Comparison of ENCODE assay signal across 8 mouse cellular contexts in the genomic region with DNA sequence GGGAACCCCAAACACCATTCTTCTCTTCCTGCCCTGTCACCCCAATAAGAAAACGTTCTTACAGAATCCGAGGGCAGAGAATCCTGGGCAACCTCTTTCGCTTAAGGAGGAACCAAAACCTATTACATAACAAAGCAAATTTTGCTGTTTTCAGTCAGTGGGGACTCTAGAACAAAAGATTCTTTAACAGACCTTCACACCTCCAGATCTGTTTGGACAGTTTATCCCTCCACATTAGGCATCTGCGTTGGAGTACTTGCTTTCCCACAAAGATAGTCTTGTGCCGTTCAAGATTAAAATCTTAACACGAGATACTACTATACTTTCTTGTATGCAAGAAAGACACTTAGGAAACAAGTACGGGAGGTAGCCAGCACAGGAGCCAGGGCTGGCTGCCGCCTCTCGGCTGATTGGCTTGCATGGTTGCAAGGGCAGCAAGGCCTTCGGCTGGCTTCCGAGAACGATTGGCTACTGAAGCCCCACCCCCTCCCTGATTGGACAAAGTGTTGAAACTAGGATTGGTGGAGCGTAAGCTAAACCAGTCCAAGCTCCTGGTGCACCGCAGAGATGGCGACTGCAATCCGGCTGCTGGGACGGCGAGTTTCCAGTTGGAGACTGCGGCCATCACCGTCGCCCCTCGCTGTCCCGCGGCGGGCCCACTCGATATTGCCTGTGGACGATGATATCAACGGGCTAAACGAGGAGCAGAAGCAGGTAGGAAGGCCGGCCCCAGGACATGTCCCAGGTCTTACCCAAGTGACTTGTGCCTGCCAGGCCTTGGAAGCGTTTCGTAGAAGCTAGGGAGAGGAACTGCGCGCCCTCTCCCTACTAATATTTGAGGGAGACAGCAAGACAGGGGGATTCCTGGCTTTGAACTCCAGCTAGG. TPM values are rescaled to one million over a fixed set of nuclear protein-coding genes. Genes with fewer than 3 reads are reported as not detected.
A peak's percentile ranks its signal among the peaks of the same experiment; 100 is the strongest.
DNase-seq lines count a peak whose midpoint lies in the region; ATAC-seq and TF ChIP-seq lines count a peak whose summit lies in the region.

A gene (plus strand): TSS at position 501 of the 886 bp plus-strand sequence.

- no peaks in the 10 kb centered on the region for H3K79me2 ChIP-seq in heart, adult 2 months (replicated peaks; ENCODE audit: control insufficient read depth, insufficient read depth, low read length)

- peak; percentile 95 for TF ChIP-seq POLR2A in heart, adult 2 months (IDR thresholded peaks at IDR 0.05; ENCODE audit: insufficient read depth, low read depth, low read length)

- H3K27me3 ChIP-seq in embryonic facial prominence, embryonic 14.5 days (replicated peaks; ENCODE audit: control insufficient read depth, insufficient read depth, low read length) = no peaks in the 10 kb centered on the region
- H3K27me3 ChIP-seq in heart, adult 2 months (ENCODE audit: control insufficient read depth, insufficient read depth, low read length) = no peaks in the 10 kb centered on the region
- H3K27me3 ChIP-seq in limb, embryonic 13.5 days = no peaks in the 10 kb centered on the region
- no peaks in the 10 kb centered on the region for H3K27me3 ChIP-seq in midbrain, embryonic 16.5 days (ENCODE audit: control insufficient read depth, insufficient read depth, low read depth, low read length)

- peaks cover 5% of the 10 kb centered on the region for H3K4me1 ChIP-seq in embryonic facial prominence, embryonic 14.5 days (ENCODE audit: control insufficient read depth, insufficient read depth, low read length)
- H3K4me1 ChIP-seq in heart, adult 2 months (ENCODE audit: control insufficient read depth, insufficient read depth, low read length) = no peaks in the 10 kb centered on the region
- peaks cover 20% of the 10 kb centered on the region for H3K4me1 ChIP-seq in limb, embryonic 13.5 days
- H3K4me1 ChIP-seq in midbrain, embryonic 16.5 days (ENCODE audit: control insufficient read depth, insufficient read depth, low read length) = peaks cover 9% of the 10 kb centered on the region

- peak; percentile 100 for ATAC-seq in embryonic facial prominence, embryonic 14.5 days (ENCODE audit: low read depth)
- ATAC-seq in limb, embryonic 13.5 days (ENCODE audit: low FRiP score, low read depth) = peak; percentile 100
- ATAC-seq in midbrain, embryonic 16.5 days = peak; percentile 100

- 0 out of 2 replicates have a peak, but pooled peaks have one; percentile 50 for TF ChIP-seq EP300 in heart, adult 2 months (IDR thresholded peaks at IDR 0.05; ENCODE audit: insufficient read depth, low read depth, low read length)

- peak within 1 kb of the TSS; percentile 77 for H3K4me2 ChIP-seq in embryonic facial prominence, embryonic 14.5 days (ENCODE audit: low read depth, low read length)
- H3K4me2 ChIP-seq in limb, embryonic 13.5 days (replicated peaks) = peak within 1 kb of the TSS; percentile 79
- H3K4me2 ChIP-seq in midbrain, embryonic 16.5 days (ENCODE audit: low read length) = peak within 1 kb of the TSS; percentile 73

- peak within 1 kb of the TSS; percentile 73 for H3K9ac ChIP-seq in embryonic facial prominence, embryonic 14.5 days (ENCODE audit: low read depth, low read length)
- peak within 1 kb of the TSS; percentile 85 for H3K9ac ChIP-seq in heart, adult 2 months (ENCODE audit: low read depth, low read length)
- H3K9ac ChIP-seq in limb, embryonic 13.5 days = peak within 1 kb of the TSS; percentile 82
- peak within 1 kb of the TSS; percentile 72 for H3K9ac ChIP-seq in midbrain, embryonic 16.5 days (ENCODE audit: low read depth, low read length)

- peak within 1 kb of the TSS; percentile 35; the same call in 1 of the 2 replicates for H3K27ac ChIP-seq in embryonic facial prominence, embryonic 14.5 days (replicated peaks; ENCODE audit: low read depth, low read length)
- H3K27ac ChIP-seq in heart, adult 2 months = peak within 1 kb of the TSS; percentile 85
- peak within 1 kb of the TSS; percentile 63 for H3K27ac ChIP-seq in limb, embryonic 13.5 days
- peak within 1 kb of the TSS; percentile 63 for H3K27ac ChIP-seq in midbrain, embryonic 16.5 days (ENCODE audit: low read length)

- WGBS in embryonic facial prominence, embryonic 14.5 days = 1% methylated on average over 32 of the region's 34 CpGs
- WGBS in heart, adult 2 months = under 1% methylated on average over 34 of the region's 34 CpGs
- under 1% methylated on average over 34 of the region's 34 CpGs for WGBS in limb, embryonic 13.5 days
- under 1% methylated on average over 34 of the region's 34 CpGs for WGBS in midbrain, embryonic 16.5 days

- 0 out of 2 replicates have a peak, but pooled peaks cover 15% of the 10 kb centered on the region for H3K36me3 ChIP-seq in embryonic facial prominence, embryonic 14.5 days (ENCODE audit: control insufficient read depth, insufficient read depth, low read length)
- H3K36me3 ChIP-seq in heart, adult 2 months (ENCODE audit: control insufficient read depth, insufficient read depth, low read length) = peaks cover 6% of the 10 kb centered on the region; the same call in 1 of the 2 replicates
- H3K36me3 ChIP-seq in limb, embryonic 13.5 days = peaks cover 11% of the 10 kb centered on the region
- no peaks in the 10 kb centered on the region for H3K36me3 ChIP-seq in midbrain, embryonic 16.5 days (ENCODE audit: control insufficient read depth, insufficient read depth, low read length)

- H3K4me3 ChIP-seq in embryonic facial prominence, embryonic 14.5 days (ENCODE audit: low read depth, low read length) = peak within 1 kb of the TSS; percentile 64
- H3K4me3 ChIP-seq in heart, adult 2 months = peak within 1 kb of the TSS; percentile 73
- peak within 1 kb of the TSS; percentile 67 for H3K4me3 ChIP-seq in limb, embryonic 13.5 days
- H3K4me3 ChIP-seq in midbrain, embryonic 16.5 days (ENCODE audit: low read depth, low read length) = peak within 1 kb of the TSS; percentile 59

- no peaks in the 10 kb centered on the region for H3K9me3 ChIP-seq in embryonic facial prominence, embryonic 14.5 days (ENCODE audit: control insufficient read depth, low read length)
- no peaks in the 10 kb centered on the region; the same call in 1 of the 2 replicates for H3K9me3 ChIP-seq in limb, embryonic 13.5 days
- H3K9me3 ChIP-seq in midbrain, embryonic 16.5 days (replicated peaks; ENCODE audit: control insufficient read depth, low read length, poor library complexity, severe bottlenecking) = no peaks in the 10 kb centered on the region

- intact Hi-C loops in heart, adult 2 months (cut with DNase I) = loop anchor here (1.0 to 5.0 kb wide), 4 partner anchors 49 to 114 kb away; a partner anchor contains a TSS

- peak; percentile 93 for DNase-seq in 3134 (ENCODE audit: extremely low read depth, insufficient read length, low spot score)
- peak; percentile 62 to 85 for DNase-seq in adrenal gland, postnatal 4 days (ENCODE audit: low spot score in 2 of 2)
- DNase-seq in embryonic facial prominence, embryonic 14.5 days (ENCODE audit: low spot score) = peak; percentile 98
- peak; percentile 89 to 94 for DNase-seq in heart, adult 2 months
- peak; percentile 96 to 97 for DNase-seq in kidney, adult 8-10 months
- DNase-seq in spleen, postnatal 10 days (ENCODE audit: low spot score in 2 of 2) = peak; percentile 74 to 91

- TF ChIP-seq CTCF in heart, adult 2 months (IDR thresholded peaks at IDR 0.05) = no peak

RNA-seq across cellular contexts. Expression of the gene that starts here (rescaled TPM):
- total RNA-seq in adrenal gland, postnatal 4 days (2021) = 100 to 1,000 TPM; 166 to 176 TPM
- 50.7 and 61.9 TPM in 2 replicates for polyA plus RNA-seq in embryonic facial prominence, embryonic 14.5 days (2014; fragmentation: Nextera tagmentation; extraction: Ambion mirVana)
- total RNA-seq in heart, adult 2 months (2021) = 100 to 1,000 TPM; 356 to 463 TPM
- 215 and 327 TPM in 2 replicates for polyA plus RNA-seq in heart, adult 2 months (2012; rRNA removed)
- 82.6 and 95.3 TPM in 2 replicates for polyA plus RNA-seq in limb, embryonic 13.5 days (2015; fragmentation: Nextera tagmentation; extraction: Ambion mirVana)
- polyA plus RNA-seq in midbrain, embryonic 16.5 days (2015; fragmentation: Nextera tagmentation; extraction: Ambion mirVana) = 38.6 and 46.3 TPM in 2 replicates

Comparison
In these comparisons a context has a peak if more than half of its experiments do, and no peak if none do; other contexts are left out.
1. Peak in every context shown above with its lines: DNase-seq, ATAC-seq, H3K4me3 ChIP-seq and H3K27ac ChIP-seq.
2. H3K27ac ChIP-seq: peak in every context shown above with its lines; median percentile 85 in heart, adult 2 months; 63 in limb, embryonic 13.5 days; 63 in midbrain, embryonic 16.5 days; 35 in embryonic facial prominence, embryonic 14.5 days.